ENCODE assay signal across 14 mouse cellular contexts in genomic region chr10:28105247-28105646, GRCm38 (mm10). TPM values are rescaled to one million over a fixed set of nuclear protein-coding genes. Genes with fewer than 3 reads are reported as not detected.
A peak's percentile ranks its signal among the peaks of the same experiment; 100 is the strongest.
DNase-seq lines count a peak whose midpoint lies in the region; ATAC-seq and TF ChIP-seq lines count a peak whose summit lies in the region.
"Had no signal": no experiment of that assay in that cellular context is flagged by ENCODE, and none has a peak within 500 bp of the region (broad histone marks: within the 10 kb centered on the region; RNA-seq: fewer than 3 reads in every experiment).

No protein-coding gene starts in this region.

- TF ChIP-seq CTCF in heart, adult 2 months (IDR thresholded peaks at IDR 0.05): no peak

- intact Hi-C loops in heart, adult 2 months (cut with DNase I): no loop called here
- intact Hi-C loops in left cerebral cortex, postnatal 25 days (cut with DNase I): no loop called here

- 0 out of 2 replicates have a peak, but pooled peaks cover 2% of the 10 kb centered on the region for H3K79me2 ChIP-seq in heart, adult 2 months (replicated peaks; ENCODE audit: control insufficient read depth, insufficient read depth, low read length)

- H3K4me3 ChIP-seq in heart, embryonic 13.5 days: no peak overlapping the region
- no peak overlapping the region for H3K4me3 ChIP-seq in heart, adult 2 months
- no peak overlapping the region for H3K4me3 ChIP-seq in intestine, embryonic 16.5 days (ENCODE audit: low read length)
- no peak overlapping the region for H3K4me3 ChIP-seq in kidney, embryonic 16.5 days (ENCODE audit: low read length)
- H3K4me3 ChIP-seq in liver, embryonic 16.5 days (ENCODE audit: low read depth, low read length): no peak overlapping the region
- H3K4me3 ChIP-seq: hindbrain, embryonic 12.5 days; midbrain, embryonic 13.5 days; neural tube, embryonic 12.5 days had no signal

- 0 out of 2 replicates have a peak overlapping the region, but pooled peaks have one; percentile 16 for H3K27ac ChIP-seq in heart, embryonic 13.5 days (replicated peaks)
- H3K27ac ChIP-seq in heart, adult 2 months: no peak overlapping the region
- H3K27ac ChIP-seq in intestine, embryonic 16.5 days (ENCODE audit: low read length): peak overlapping the region; percentile 64
- H3K27ac ChIP-seq in kidney, embryonic 16.5 days (ENCODE audit: low read length): peak overlapping the region; percentile 69
- H3K27ac ChIP-seq in liver, embryonic 16.5 days (ENCODE audit: low read length): peak overlapping the region; percentile 55; the same call in 1 of the 2 replicates
- H3K27ac ChIP-seq: hindbrain, embryonic 12.5 days; midbrain, embryonic 13.5 days; neural tube, embryonic 12.5 days had no signal

- 71% methylated on average over 6 of the region's 6 CpGs for WGBS in heart, embryonic 13.5 days
- WGBS in heart, adult 2 months: 71% methylated on average over 6 of the region's 6 CpGs
- WGBS in intestine, embryonic 16.5 days: 63% methylated on average over 6 of the region's 6 CpGs
- 59% methylated on average over 6 of the region's 6 CpGs for WGBS in kidney, embryonic 16.5 days
- WGBS in liver, embryonic 16.5 days (ENCODE audit: insufficient replicate concordance): 50% methylated on average over 6 of the region's 6 CpGs

- no peak for TF ChIP-seq POLR2A in heart, adult 2 months (IDR thresholded peaks at IDR 0.05; ENCODE audit: insufficient read depth, low read depth, low read length)

- H3K4me1 ChIP-seq in heart, embryonic 13.5 days: peaks cover 39% of the 10 kb centered on the region
- H3K4me1 ChIP-seq in heart, adult 2 months (ENCODE audit: control insufficient read depth, insufficient read depth, low read length): peaks cover 4% of the 10 kb centered on the region
- H3K4me1 ChIP-seq in intestine, embryonic 16.5 days (ENCODE audit: control insufficient read depth, insufficient read depth, low read length): peaks cover 9% of the 10 kb centered on the region
- H3K4me1 ChIP-seq in kidney, embryonic 16.5 days (ENCODE audit: insufficient read depth, low read length): peaks cover 19% of the 10 kb centered on the region
- peaks cover 3% of the 10 kb centered on the region for H3K4me1 ChIP-seq in liver, embryonic 16.5 days (ENCODE audit: control insufficient read depth, low read depth, low read length)
- H3K4me1 ChIP-seq: hindbrain, embryonic 12.5 days; midbrain, embryonic 13.5 days had no signal

- H3K27me3 ChIP-seq in heart, embryonic 13.5 days (replicated peaks): no peaks in the 10 kb centered on the region
- no peaks in the 10 kb centered on the region for H3K27me3 ChIP-seq in heart, adult 2 months (ENCODE audit: control insufficient read depth, insufficient read depth, low read length)
- H3K27me3 ChIP-seq in intestine, embryonic 16.5 days (replicated peaks; ENCODE audit: control insufficient read depth, insufficient read depth, low read length): no peaks in the 10 kb centered on the region
- no peaks in the 10 kb centered on the region for H3K27me3 ChIP-seq in kidney, embryonic 16.5 days (ENCODE audit: insufficient read depth, low read length)
- H3K27me3 ChIP-seq in liver, embryonic 16.5 days (ENCODE audit: control insufficient read depth, insufficient read depth, low read depth, low read length): no peaks in the 10 kb centered on the region
- H3K27me3 ChIP-seq: hindbrain, embryonic 12.5 days; midbrain, embryonic 13.5 days; neural tube, embryonic 12.5 days had no signal

- H3K36me3 ChIP-seq in heart, embryonic 13.5 days: no peaks in the 10 kb centered on the region
- H3K36me3 ChIP-seq in heart, adult 2 months (ENCODE audit: control insufficient read depth, insufficient read depth, low read length): peaks cover 9% of the 10 kb centered on the region
- no peaks in the 10 kb centered on the region for H3K36me3 ChIP-seq in intestine, embryonic 16.5 days (ENCODE audit: control insufficient read depth, insufficient read depth, low read length)
- H3K36me3 ChIP-seq in kidney, embryonic 16.5 days (ENCODE audit: insufficient read depth, low read length): no peaks in the 10 kb centered on the region
- H3K36me3 ChIP-seq in liver, embryonic 16.5 days (ENCODE audit: control insufficient read depth, insufficient read depth): no peaks in the 10 kb centered on the region
- H3K36me3 ChIP-seq: hindbrain, embryonic 12.5 days; midbrain, embryonic 13.5 days; neural tube, embryonic 12.5 days had no signal

- no peaks in the 10 kb centered on the region for H3K9me3 ChIP-seq in heart, embryonic 13.5 days
- no peaks in the 10 kb centered on the region for H3K9me3 ChIP-seq in intestine, embryonic 16.5 days (ENCODE audit: control insufficient read depth, low read length)
- H3K9me3 ChIP-seq in kidney, embryonic 16.5 days (ENCODE audit: low read length): no peaks in the 10 kb centered on the region
- H3K9me3 ChIP-seq in liver, embryonic 16.5 days (replicated peaks; ENCODE audit: control insufficient read depth, low read length): no peaks in the 10 kb centered on the region
- H3K9me3 ChIP-seq: hindbrain, embryonic 12.5 days; midbrain, embryonic 13.5 days; neural tube, embryonic 12.5 days had no signal

- TF ChIP-seq EP300 in heart, adult 2 months (IDR thresholded peaks at IDR 0.05; ENCODE audit: insufficient read depth, low read depth, low read length): no peak

- no peak for DNase-seq in heart, adult 2 months
- DNase-seq in embryo, embryonic 10 days (ENCODE audit: low spot score): no peak
- no peak for DNase-seq in left cerebral cortex, postnatal 25 days (ENCODE audit: low spot score in 2 of 2)
- DNase-seq in layer of hippocampus, postnatal 25 days (ENCODE audit: extremely low spot score in 1 of 2, low spot score in 1 of 2): no peak
- DNase-seq: B cell, adult 2 months; cerebellum, adult 8-10 months; lung, embryonic 14.5 days had no signal

- ATAC-seq in heart, embryonic 13.5 days (ENCODE audit: extremely low read depth, insufficient number of reproducible peaks, low FRiP score, low TSS enrichment): no peak
- peak; percentile 81 for ATAC-seq in intestine, embryonic 16.5 days
- ATAC-seq in kidney, embryonic 16.5 days (ENCODE audit: low FRiP score, low TSS enrichment): peak; percentile 95
- peak; percentile 93 for ATAC-seq in liver, embryonic 16.5 days (ENCODE audit: low read depth)
- ATAC-seq: midbrain, embryonic 13.5 days had no signal

- H3K9ac ChIP-seq in heart, embryonic 13.5 days: no peak overlapping the region
- H3K9ac ChIP-seq in heart, adult 2 months (ENCODE audit: low read depth, low read length): no peak overlapping the region
- H3K9ac ChIP-seq in intestine, embryonic 16.5 days (ENCODE audit: low read depth, low read length): no peak overlapping the region
- H3K9ac ChIP-seq in kidney, embryonic 16.5 days (replicated peaks; ENCODE audit: low read length): no peak overlapping the region
- H3K9ac ChIP-seq in liver, embryonic 16.5 days (ENCODE audit: low read depth, low read length): no peak overlapping the region
- H3K9ac ChIP-seq: hindbrain, embryonic 12.5 days; lung, embryonic 14.5 days; midbrain, embryonic 13.5 days; neural tube, embryonic 12.5 days had no signal

- no peak overlapping the region for H3K4me2 ChIP-seq in heart, embryonic 13.5 days
- peak overlapping the region; percentile 3; the same call in 1 of the 2 replicates for H3K4me2 ChIP-seq in intestine, embryonic 16.5 days (ENCODE audit: low read depth, low read length)
- H3K4me2 ChIP-seq in kidney, embryonic 16.5 days (replicated peaks; ENCODE audit: low read depth, low read length): no peak overlapping the region
- H3K4me2 ChIP-seq in liver, embryonic 16.5 days (ENCODE audit: low read depth, low read length): 0 out of 2 replicates have a peak overlapping the region, but pooled peaks have one; percentile 17
- H3K4me2 ChIP-seq: hindbrain, embryonic 12.5 days; lung, embryonic 14.5 days; midbrain, embryonic 13.5 days; neural tube, embryonic 12.5 days had no signal

RNA-seq across cellular contexts. Expression of gene Ptprk, which starts 30.6 kb away (rescaled TPM):
- polyA plus RNA-seq in heart, embryonic 13.5 days (2015; fragmentation: Nextera tagmentation; extraction: Ambion mirVana): 31.3 and 38.0 TPM in 2 replicates
- 10 to 100 TPM; 20.0 to 21.0 TPM for total RNA-seq in heart, adult 2 months (2021)
- 8.6 and 12.2 TPM in 2 replicates for polyA plus RNA-seq in heart, adult 2 months (2012; rRNA removed)
- polyA plus RNA-seq in intestine, embryonic 16.5 days (2015; fragmentation: Nextera tagmentation; extraction: Ambion mirVana): 34.6 and 36.7 TPM in 2 replicates
- polyA plus RNA-seq in kidney, embryonic 16.5 days (2015; fragmentation: Nextera tagmentation; extraction: Ambion mirVana): 34.7 and 41.4 TPM in 2 replicates
- 6.9 and 8.3 TPM in 2 replicates for polyA plus RNA-seq in liver, embryonic 16.5 days (2015; fragmentation: Nextera tagmentation; extraction: Ambion mirVana)
- total RNA-seq in left cerebral cortex, postnatal 25 days (2021): 10 to 100 TPM; 78.3 to 87.8 TPM
- 10 to 100 TPM; 44.7 to 50.8 TPM for total RNA-seq in layer of hippocampus, postnatal 25 days (2021)

Comparison
In these comparisons a context has a peak if more than half of its experiments do, and no peak if none do; other contexts are left out.
1. H3K4me2 ChIP-seq: peak in intestine, embryonic 16.5 days (single experiment) and liver, embryonic 16.5 days (single experiment); none in heart, embryonic 13.5 days (single experiment) and kidney, embryonic 16.5 days (single experiment).